Mouse (Mus musculus): ENCODE data around the gene Aldh3b2. TPM values are rescaled to one million over a fixed set of nuclear protein-coding genes. Genes with fewer than 3 reads are reported as not detected.
A peak's percentile ranks its signal among the peaks of the same experiment; 100 is the strongest.

Gene Aldh3b2
- polyA plus RNA-seq, 1 experiment from 2014 or later, result 0.51 TPM

GRCm38 (mm10) chr19:3945872-3946564 is 26.1 kb upstream of the Aldh3b2 start:
- H3K9ac ChIP-seq (ENCODE audit: low read depth, low read length), result no peak overlapping the region
- H3K4me2 ChIP-seq (replicated peaks; ENCODE audit: low read depth), result no peak overlapping the region
- H3K4me3 ChIP-seq (ENCODE audit: low read depth, low read length), result no peak overlapping the region
- TF ChIP-seq CTCF (IDR thresholded peaks at IDR 0.05; ENCODE audit: low read depth), result no peak
- WGBS, result 31% methylated on average over 10 of the region's 10 CpGs
- H3K4me1 ChIP-seq (replicated peaks; ENCODE audit: control insufficient read depth, insufficient read depth, low read length), result 0 out of 2 replicates have a peak, but pooled peaks cover 3% of the 10 kb centered on the region
- no peak overlapping the region for H3K27ac ChIP-seq (ENCODE audit: low read depth, low read length)
- H3K27me3 ChIP-seq (replicated peaks; ENCODE audit: control insufficient read depth, insufficient read depth, low read length), result no peaks in the 10 kb centered on the region
- peaks cover 23% of the 10 kb centered on the region for H3K36me3 ChIP-seq (ENCODE audit: control insufficient read depth, insufficient read depth)
- ATAC-seq, result no peak
- H3K9me3 ChIP-seq (ENCODE audit: control insufficient read depth), result no peaks in the 10 kb centered on the region

GRCm38 (mm10) chr19:3946715-3947114 is 25.4 kb upstream of the Aldh3b2 start:
- peaks cover 23% of the 10 kb centered on the region for H3K36me3 ChIP-seq (ENCODE audit: control insufficient read depth, insufficient read depth)
- no peaks in the 10 kb centered on the region for H3K27me3 ChIP-seq (replicated peaks; ENCODE audit: control insufficient read depth, insufficient read depth, low read length)
- no peak overlapping the region for H3K4me3 ChIP-seq (ENCODE audit: low read depth, low read length)
- no peak overlapping the region for H3K4me2 ChIP-seq (replicated peaks; ENCODE audit: low read depth)
- H3K9me3 ChIP-seq (ENCODE audit: control insufficient read depth), result no peaks in the 10 kb centered on the region
- ATAC-seq, result peak; percentile 52
- H3K27ac ChIP-seq (ENCODE audit: low read depth, low read length), result no peak overlapping the region
- no peak overlapping the region for H3K9ac ChIP-seq (ENCODE audit: low read depth, low read length)
- 18% methylated on average over 2 of the region's 2 CpGs for WGBS
- peak; percentile 98 for TF ChIP-seq CTCF (IDR thresholded peaks at IDR 0.05; ENCODE audit: low read depth)
- H3K4me1 ChIP-seq (replicated peaks; ENCODE audit: control insufficient read depth, insufficient read depth, low read length), result 0 out of 2 replicates have a peak, but pooled peaks cover 3% of the 10 kb centered on the region

- 82% methylated on average over 3 of the region's 3 CpGs for WGBS
- no peak overlapping the region for H3K4me2 ChIP-seq (replicated peaks; ENCODE audit: low read depth)
- no peak overlapping the region for H3K4me3 ChIP-seq (ENCODE audit: low read depth, low read length)
- H3K9ac ChIP-seq (ENCODE audit: low read depth, low read length), result no peak overlapping the region
- TF ChIP-seq CTCF (IDR thresholded peaks at IDR 0.05; ENCODE audit: low read depth), result no peak
- no peaks in the 10 kb centered on the region for H3K9me3 ChIP-seq (ENCODE audit: control insufficient read depth)
- H3K27ac ChIP-seq (ENCODE audit: low read depth, low read length), result no peak overlapping the region
- H3K4me1 ChIP-seq (replicated peaks; ENCODE audit: control insufficient read depth, insufficient read depth, low read length), result 0 out of 2 replicates have a peak, but pooled peaks cover 3% of the 10 kb centered on the region
- no peak for ATAC-seq
- H3K27me3 ChIP-seq (replicated peaks; ENCODE audit: control insufficient read depth, insufficient read depth, low read length), result no peaks in the 10 kb centered on the region
- H3K36me3 ChIP-seq (ENCODE audit: control insufficient read depth, insufficient read depth), result peaks cover 23% of the 10 kb centered on the region
Measured at GRCm38 (mm10) chr19:3947813-3948212, 24.3 kb upstream of the Aldh3b2 start.

- TF ChIP-seq CTCF (IDR thresholded peaks at IDR 0.05; ENCODE audit: low read depth), result no peak
- Histone ChIP-seq H3K4me1 (replicated peaks; ENCODE audit: control insufficient read depth, insufficient read depth, low read length) (0 out of 2 replicates have a peak, but pooled peaks cover under 1% of the 10 kb centered on the region), H3K9me3 (ENCODE audit: control insufficient read depth) (no peaks in the 10 kb centered on the region), H3K27ac (ENCODE audit: low read depth, low read length) (no peak overlapping the region), H3K36me3 (ENCODE audit: control insufficient read depth, insufficient read depth) (peaks cover 23% of the 10 kb centered on the region), H3K9ac (ENCODE audit: low read depth, low read length) (no peak overlapping the region), H3K4me2 (replicated peaks; ENCODE audit: low read depth) (no peak overlapping the region), H3K4me3 (ENCODE audit: low read depth, low read length) (no peak overlapping the region), H3K27me3 (replicated peaks; ENCODE audit: control insufficient read depth, insufficient read depth, low read length) (no peaks in the 10 kb centered on the region)
- ATAC-seq, result no peak
- WGBS, result 68% methylated on average over 14 of the region's 14 CpGs
Measured at GRCm38 (mm10) chr19:3948546-3948945, 23.6 kb upstream of the Aldh3b2 start.

- no peaks in the 10 kb centered on the region for H3K9me3 ChIP-seq (ENCODE audit: control insufficient read depth)
- no peak overlapping the region for H3K4me3 ChIP-seq (ENCODE audit: low read depth, low read length)
- WGBS, result 71% methylated on average over 3 of the region's 3 CpGs
- no peak for TF ChIP-seq CTCF (IDR thresholded peaks at IDR 0.05; ENCODE audit: low read depth)
- H3K4me2 ChIP-seq (replicated peaks; ENCODE audit: low read depth), result no peak overlapping the region
- peaks cover 23% of the 10 kb centered on the region for H3K36me3 ChIP-seq (ENCODE audit: control insufficient read depth, insufficient read depth)
- H3K27me3 ChIP-seq (replicated peaks; ENCODE audit: control insufficient read depth, insufficient read depth, low read length), result no peaks in the 10 kb centered on the region
- H3K27ac ChIP-seq (ENCODE audit: low read depth, low read length), result no peak overlapping the region
- ATAC-seq, result no peak
- H3K9ac ChIP-seq (ENCODE audit: low read depth, low read length), result no peak overlapping the region
- no peaks in the 10 kb centered on the region for H3K4me1 ChIP-seq (replicated peaks; ENCODE audit: control insufficient read depth, insufficient read depth, low read length)
Measured at GRCm38 (mm10) chr19:3950331-3950730, 21.8 kb upstream of the Aldh3b2 start.

- H3K9ac ChIP-seq (ENCODE audit: low read depth, low read length), result no peak overlapping the region
- no peak overlapping the region for H3K4me2 ChIP-seq (replicated peaks; ENCODE audit: low read depth)
- no peak overlapping the region for H3K4me3 ChIP-seq (ENCODE audit: low read depth, low read length)
- no peaks in the 10 kb centered on the region for H3K9me3 ChIP-seq (ENCODE audit: control insufficient read depth)
- TF ChIP-seq CTCF (IDR thresholded peaks at IDR 0.05; ENCODE audit: low read depth), result no peak
- H3K36me3 ChIP-seq (ENCODE audit: control insufficient read depth, insufficient read depth), result peaks cover 23% of the 10 kb centered on the region
- no peaks in the 10 kb centered on the region for H3K4me1 ChIP-seq (replicated peaks; ENCODE audit: control insufficient read depth, insufficient read depth, low read length)
- no peak for ATAC-seq
- no peak overlapping the region for H3K27ac ChIP-seq (ENCODE audit: low read depth, low read length)
- no peaks in the 10 kb centered on the region for H3K27me3 ChIP-seq (replicated peaks; ENCODE audit: control insufficient read depth, insufficient read depth, low read length)
Measured at GRCm38 (mm10) chr19:3951461-3951860, 20.7 kb upstream of the Aldh3b2 start.

All from intestine, postnatal 0 days (tissue).